Mouse (Mus musculus): ENCODE measurements around the gene Tenm2.

GRCm38 (mm10) chr11:36049547-36049946 lies 1186.2 kb downstream of the Tenm2 start:
- no peak for TF ChIP-seq CTCF (IDR thresholded peaks at IDR 0.05)
- TF ChIP-seq POLR2A (IDR thresholded peaks at IDR 0.05; ENCODE audit: insufficient read depth, low read depth, low read length): no peak
- TF ChIP-seq EP300 (IDR thresholded peaks at IDR 0.05; ENCODE audit: insufficient read depth, low read depth, low read length): no peak
